Mouse (Mus musculus): ENCODE measurements at regions not wholly inside any gene's neighbourhood (a gene's known extent, or its start where the extent isn't known, plus 50 kb on each side); places are given as distances from the start of the nearest gene placed in this dataset.

- no peak for TF ChIP-seq CTCF (IDR thresholded peaks at IDR 0.05; ENCODE audit: extremely low read depth, insufficient read depth, low read length)
- TF ChIP-seq POLR2A (IDR thresholded peaks at IDR 0.05; ENCODE audit: extremely low read depth, insufficient read depth, low read length): no peak
Measured at GRCm38 (mm10) chr1:137906883-137907282, 268.6 kb downstream of the Ptprc start.

Measured in cortical plate, adult 2 months (tissue).